Mouse (Mus musculus) spleen, adult 12 weeks (tissue): ENCODE measurements around the gene Ankrd13b.

Source experiments
- DNase-seq: peaks from one replicate; pipeline ENCODE4 v3.0.0; 2022; ENCODE audit warnings: low spot score

Gene Ankrd13b

GRCm38 (mm10) chr11:77492311-77492871 lies 2.9 kb upstream of the Ankrd13b start:
- no peak for DNase-seq

- DNase-seq: no peak
Measured at GRCm38 (mm10) chr11:77491502-77492291, 2.2 kb upstream of the Ankrd13b start.

GRCm38 (mm10) chr11:77491123-77491501 lies 1.6 kb upstream of the Ankrd13b start:
- peak; percentile 73 for DNase-seq

GRCm38 (mm10) chr11:77490451-77490850 lies 973 bp upstream of the Ankrd13b start:
- DNase-seq: no peak

GRCm38 (mm10) chr11:77488771-77489581 lies 502 bp downstream of the Ankrd13b start:
- no peak for DNase-seq

GRCm38 (mm10) chr11:77486798-77487197 lies 2.7 kb downstream of the Ankrd13b start:
- DNase-seq: no peak

GRCm38 (mm10) chr11:77485229-77485628 lies 4.2 kb downstream of the Ankrd13b start:
- DNase-seq: no peak

- no peak for DNase-seq
Measured at GRCm38 (mm10) chr11:77483510-77484255, 5.8 kb downstream of the Ankrd13b start.

- no peak for DNase-seq
Measured at GRCm38 (mm10) chr11:77483043-77483442, 6.4 kb downstream of the Ankrd13b start.

- no peak for DNase-seq
Measured at GRCm38 (mm10) chr11:77476895-77477294, 12.6 kb downstream of the Ankrd13b start.

- DNase-seq: no peak
Measured at GRCm38 (mm10) chr11:77476216-77476615, 13.3 kb downstream of the Ankrd13b start.

GRCm38 (mm10) chr11:77472775-77473174 lies 16.7 kb downstream of the Ankrd13b start:
- no peak for DNase-seq

- no peak for DNase-seq
Measured at GRCm38 (mm10) chr11:77471407-77471806, 18.1 kb downstream of the Ankrd13b start.

GRCm38 (mm10) chr11:77468397-77468796 lies 21.1 kb downstream of the Ankrd13b start:
- DNase-seq: no peak

- peak; percentile 64 for DNase-seq
Measured at GRCm38 (mm10) chr11:77467784-77468183, 21.7 kb downstream of the Ankrd13b start.

- peak; percentile 69 for DNase-seq
Measured at GRCm38 (mm10) chr11:77467157-77467556, 22.3 kb downstream of the Ankrd13b start.

GRCm38 (mm10) chr11:77466544-77466943 lies 22.9 kb downstream of the Ankrd13b start:
- no peak for DNase-seq

GRCm38 (mm10) chr11:77465111-77465510 lies 24.4 kb downstream of the Ankrd13b start:
- DNase-seq: no peak

GRCm38 (mm10) chr11:77464684-77465083 lies 24.8 kb downstream of the Ankrd13b start:
- no peak for DNase-seq

GRCm38 (mm10) chr11:77463786-77464185 lies 25.7 kb downstream of the Ankrd13b start:
- no peak for DNase-seq

- no peak for DNase-seq
Measured at GRCm38 (mm10) chr11:77463101-77463445, 26.4 kb downstream of the Ankrd13b start.
